Mouse (Mus musculus) myocyte (in vitro differentiated cells): Measurements from ENCODE around the gene Fbn1.

Experiments used
- CEBPB ChIP-seq: IDR thresholded peaks from 2 replicates; pipeline ENCODE4 v1.6.1; 2011; ENCODE audit warnings: mild to moderate bottlenecking, moderate library complexity; ENCODE audit not compliant: poor library complexity, insufficient read depth, severe bottlenecking
- E2F4 ChIP-seq: IDR thresholded peaks from one replicate; pipeline ENCODE4 v1.6.1; 2011; ENCODE audit warnings: mild to moderate bottlenecking, control low read depth, moderate library complexity; ENCODE audit not compliant: insufficient read depth
- MAX ChIP-seq: IDR thresholded peaks from one replicate; pipeline ENCODE4 v1.6.1; 2011; ENCODE audit warnings: low read depth, mild to moderate bottlenecking, control low read depth
- MYOD1 ChIP-seq, 3 experiments: IDR thresholded peaks; one replicate each; pipeline ENCODE4 v1.6.1; 2011; ENCODE audit warnings: control low read depth in 2 of 3, low read depth in 2 of 3, mild to moderate bottlenecking in 2 of 3, moderate library complexity in 1 of 3; ENCODE audit not compliant: insufficient read length in 2 of 3, control insufficient read depth in 1 of 3
- POLR2A ChIP-seq: IDR thresholded peaks from one replicate; pipeline ENCODE4 v1.6.1; 2011; ENCODE audit warnings: low read depth, mild to moderate bottlenecking, control low read depth, moderate library complexity; ENCODE audit not compliant: insufficient read length
- POLR2AphosphoS2 ChIP-seq: IDR thresholded peaks from one replicate; pipeline ENCODE4 v1.6.1; 2011; ENCODE audit warnings: low read depth, control low read depth; ENCODE audit not compliant: insufficient read length
- SRF ChIP-seq: IDR thresholded peaks from one replicate; pipeline ENCODE4 v1.6.1; 2011; ENCODE audit warnings: low read depth; ENCODE audit not compliant: control insufficient read depth, insufficient read length
- TCF12 ChIP-seq: IDR thresholded peaks from one replicate; pipeline ENCODE4 v1.6.1; 2011; ENCODE audit warnings: mild to moderate bottlenecking, control low read depth; ENCODE audit not compliant: poor library complexity, insufficient read depth, severe bottlenecking
- TCF3 ChIP-seq: IDR thresholded peaks from one replicate; pipeline ENCODE4 v1.6.1; 2011; ENCODE audit warnings: low read depth, control low read depth; ENCODE audit not compliant: insufficient read length
- USF1 ChIP-seq: IDR thresholded peaks from one replicate; pipeline ENCODE4 v1.6.1; 2011; ENCODE audit warnings: low read depth, mild to moderate bottlenecking, control low read depth, moderate library complexity

- TF ChIP-seq MAX: no peak
- TF ChIP-seq POLR2A: no peak
- no peak for TF ChIP-seq POLR2AphosphoS2
- no peak for TF ChIP-seq TCF12
- TF ChIP-seq E2F4: no peak
- TF ChIP-seq TCF3: no peak
- TF ChIP-seq CEBPB: no peak
- TF ChIP-seq USF1: no peak
- TF ChIP-seq MYOD1 (IDR thresholded peaks at IDR 0.05; ENCODE audit: control insufficient read depth in 1 of 3, insufficient read length in 2 of 3, low read depth in 2 of 3): no peak
- no peak for TF ChIP-seq SRF
Measured at GRCm38 (mm10) chr2:125314169-125314925, 193.4 kb downstream of the Fbn1 start.
